In genomic region chr1:186017547-186017946, GRCm38 (mm10) we compare ENCODE assay signal across 16 mouse cellular contexts.
A peak's percentile ranks its signal among the peaks of the same experiment; 100 is the strongest.
DNase-seq lines count a peak whose midpoint lies in the region; ATAC-seq lines count a peak whose summit lies in the region.
"Had no signal": no experiment of that assay in that cellular context is flagged by ENCODE, and none has a peak within 500 bp of the region (broad histone marks: within the 10 kb centered on the region; RNA-seq: fewer than 3 reads in every experiment).

No protein-coding gene starts in this region.

- no peak for DNase-seq in forebrain, embryonic 10.5 days (ENCODE audit: extremely low spot score, low spot score)
- DNase-seq in forebrain, embryonic 14.5 days (ENCODE audit: low spot score): no peak
- DNase-seq in kidney, adult 8-10 months: no peak
- no peak for DNase-seq in embryonic facial prominence, embryonic 10.5 days (ENCODE audit: low spot score)
- DNase-seq in lung, adult 18-20 months: no peak
- DNase-seq: adrenal gland, postnatal 10 days; cerebellum, adult 11-12 months; cerebellum, adult 9-11 months; cerebellum, postnatal 36 days; gastrocnemius, postnatal 36 days; heart, adult 11 months had no signal

- H3K36me3 ChIP-seq in forebrain, embryonic 10.5 days (replicated peaks): no peaks in the 10 kb centered on the region
- H3K36me3 ChIP-seq in forebrain, embryonic 14.5 days (ENCODE audit: control insufficient read depth, insufficient read depth, low read length): no peaks in the 10 kb centered on the region
- H3K36me3 ChIP-seq in kidney, embryonic 16.5 days (ENCODE audit: insufficient read depth, low read length): no peaks in the 10 kb centered on the region
- no peaks in the 10 kb centered on the region for H3K36me3 ChIP-seq in embryonic facial prominence, embryonic 10.5 days (replicated peaks)
- H3K36me3 ChIP-seq: forebrain, embryonic 15.5 days; hindbrain, embryonic 13.5 days had no signal

- no peaks in the 10 kb centered on the region for H3K27me3 ChIP-seq in forebrain, embryonic 10.5 days (ENCODE audit: poor library complexity, severe bottlenecking)
- H3K27me3 ChIP-seq in forebrain, embryonic 14.5 days (replicated peaks; ENCODE audit: control insufficient read depth, insufficient read depth, low read length): no peaks in the 10 kb centered on the region
- H3K27me3 ChIP-seq in kidney, embryonic 16.5 days (ENCODE audit: insufficient read depth, low read length): no peaks in the 10 kb centered on the region
- peaks cover 6% of the 10 kb centered on the region; the same call in 1 of the 2 replicates for H3K27me3 ChIP-seq in embryonic facial prominence, embryonic 10.5 days (replicated peaks; ENCODE audit: low read depth, poor library complexity, severe bottlenecking)
- H3K27me3 ChIP-seq: forebrain, embryonic 15.5 days; hindbrain, embryonic 13.5 days had no signal

- no peak for ATAC-seq in forebrain, embryonic 14.5 days
- 0 out of 2 replicates have a peak, but pooled peaks have one; percentile 23 for ATAC-seq in kidney, embryonic 16.5 days (ENCODE audit: low FRiP score, low TSS enrichment)
- ATAC-seq in erythroid progenitor cell, adult 5-6 weeks (replicated peaks; ENCODE audit: low FRiP score, poor library complexity, severe bottlenecking): peak; percentile 52
- ATAC-seq: forebrain, embryonic 15.5 days; hindbrain, postnatal 0 days had no signal

- H3K4me3 ChIP-seq in forebrain, embryonic 10.5 days: no peak overlapping the region
- H3K4me3 ChIP-seq in forebrain, embryonic 14.5 days (ENCODE audit: low read depth, low read length): no peak overlapping the region
- H3K4me3 ChIP-seq in kidney, embryonic 16.5 days (ENCODE audit: low read length): no peak overlapping the region
- no peak overlapping the region for H3K4me3 ChIP-seq in embryonic facial prominence, embryonic 10.5 days
- H3K4me3 ChIP-seq: forebrain, embryonic 15.5 days; hindbrain, embryonic 13.5 days had no signal

- H3K9ac ChIP-seq in forebrain, embryonic 14.5 days (ENCODE audit: low read length): no peak overlapping the region
- H3K9ac ChIP-seq in kidney, embryonic 16.5 days (replicated peaks; ENCODE audit: low read length): no peak overlapping the region
- H3K9ac ChIP-seq: forebrain, embryonic 15.5 days; hindbrain, embryonic 13.5 days had no signal

- H3K9me3 ChIP-seq in forebrain, embryonic 10.5 days: no peaks in the 10 kb centered on the region
- no peaks in the 10 kb centered on the region for H3K9me3 ChIP-seq in forebrain, embryonic 14.5 days (replicated peaks; ENCODE audit: control insufficient read depth, low read length)
- no peaks in the 10 kb centered on the region for H3K9me3 ChIP-seq in kidney, embryonic 16.5 days (ENCODE audit: low read length)
- H3K9me3 ChIP-seq in embryonic facial prominence, embryonic 10.5 days: no peaks in the 10 kb centered on the region
- H3K9me3 ChIP-seq: forebrain, embryonic 15.5 days; hindbrain, embryonic 13.5 days had no signal

- H3K4me1 ChIP-seq in forebrain, embryonic 10.5 days: no peaks in the 10 kb centered on the region
- no peaks in the 10 kb centered on the region; the same call in 1 of the 2 replicates for H3K4me1 ChIP-seq in forebrain, embryonic 14.5 days (ENCODE audit: control insufficient read depth, insufficient read depth, low read length)
- H3K4me1 ChIP-seq in kidney, embryonic 16.5 days (ENCODE audit: insufficient read depth, low read length): no peaks in the 10 kb centered on the region; the same call in 1 of the 2 replicates
- H3K4me1 ChIP-seq in embryonic facial prominence, embryonic 10.5 days: no peaks in the 10 kb centered on the region
- H3K4me1 ChIP-seq: hindbrain, embryonic 13.5 days had no signal

- H3K27ac ChIP-seq in forebrain, embryonic 10.5 days: peak overlapping the region; percentile 54; the same call in 1 of the 2 replicates
- H3K27ac ChIP-seq in forebrain, embryonic 14.5 days (ENCODE audit: low read depth, low read length): no peak overlapping the region
- no peak overlapping the region for H3K27ac ChIP-seq in kidney, embryonic 16.5 days (ENCODE audit: low read length)
- H3K27ac ChIP-seq in embryonic facial prominence, embryonic 10.5 days (replicated peaks): peak overlapping the region; percentile 59
- H3K27ac ChIP-seq: forebrain, embryonic 15.5 days; hindbrain, embryonic 13.5 days; hindbrain, postnatal 0 days had no signal

- no peak overlapping the region for H3K4me2 ChIP-seq in forebrain, embryonic 14.5 days (ENCODE audit: low read length)
- no peak overlapping the region for H3K4me2 ChIP-seq in kidney, embryonic 16.5 days (replicated peaks; ENCODE audit: low read depth, low read length)
- H3K4me2 ChIP-seq: forebrain, embryonic 15.5 days; hindbrain, embryonic 13.5 days had no signal

- WGBS in forebrain, embryonic 10.5 days: 75% methylated on average over 1 of the region's 1 CpGs
- 59% methylated on average over 1 of the region's 1 CpGs for WGBS in forebrain, embryonic 14.5 days
- 77% methylated on average over 1 of the region's 1 CpGs for WGBS in kidney, embryonic 16.5 days
- 43% methylated on average over 1 of the region's 1 CpGs for WGBS in embryonic facial prominence, embryonic 10.5 days

Comparison
In these comparisons a context has a peak if more than half of its experiments do, and no peak if none do; other contexts are left out.
1. H3K27ac ChIP-seq: peak in forebrain, embryonic 10.5 days (single experiment) and embryonic facial prominence, embryonic 10.5 days (single experiment); none in forebrain, embryonic 14.5 days (single experiment) and kidney, embryonic 16.5 days (single experiment).